Mouse (Mus musculus): ENCODE data around the gene Snx27. TPM values are rescaled to one million over a fixed set of nuclear protein-coding genes. Genes with fewer than 3 reads are reported as not detected.

The Snx27 gene
- total RNA-seq, 2 experiments from 2014 or later: 24.4 to 28.6 TPM

- DNase-seq: no peak
- intact Hi-C loops (cut with DNase I): loop anchor here (5.0 kb wide), 1 partner anchor 125 kb away; no protein-coding TSS in a partner anchor
Measured at GRCm38 (mm10) chr3:94581793-94582455, 592 bp downstream of the Snx27 start.

GRCm38 (mm10) chr3:94581138-94581780 lies 1.3 kb downstream of the Snx27 start:
- intact Hi-C loops (cut with DNase I): loop anchor here (5.0 kb wide), 1 partner anchor 124 kb away; no protein-coding TSS in a partner anchor
- peak in 1 of 2 experiments; percentile 12 for DNase-seq

- intact Hi-C loops (cut with DNase I): no loop called here
- DNase-seq: no peak
Measured at GRCm38 (mm10) chr3:94574506-94574905, 8.0 kb downstream of the Snx27 start.

GRCm38 (mm10) chr3:94567242-94567641 lies 15.3 kb downstream of the Snx27 start:
- no peak for DNase-seq
- intact Hi-C loops (cut with DNase I): no loop called here

DNA sequence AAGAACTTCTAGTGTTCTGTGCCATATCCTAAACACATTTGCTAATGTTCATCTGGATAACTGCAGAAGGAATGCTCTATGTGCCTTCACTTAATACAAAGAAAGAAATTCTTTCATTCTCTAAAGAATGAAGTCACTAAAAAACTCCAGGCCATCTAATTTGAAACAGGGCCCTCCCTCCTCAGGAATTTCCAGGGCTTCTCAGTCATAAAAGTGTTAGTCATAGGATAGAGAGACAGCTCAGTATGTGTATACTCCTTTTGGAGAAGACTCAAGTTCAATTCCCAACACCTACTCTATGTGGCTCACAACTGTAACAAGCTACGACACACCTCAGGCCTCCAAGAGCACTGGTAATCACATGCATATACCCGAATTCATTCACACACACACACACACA lies 17.0 kb downstream of the Snx27 start:
- intact Hi-C loops (cut with DNase I): no loop called here
- DNase-seq: no peak

GRCm38 (mm10) chr3:94565127-94565526 lies 17.4 kb downstream of the Snx27 start:
- DNase-seq: no peak
- intact Hi-C loops (cut with DNase I): no loop called here

DNA sequence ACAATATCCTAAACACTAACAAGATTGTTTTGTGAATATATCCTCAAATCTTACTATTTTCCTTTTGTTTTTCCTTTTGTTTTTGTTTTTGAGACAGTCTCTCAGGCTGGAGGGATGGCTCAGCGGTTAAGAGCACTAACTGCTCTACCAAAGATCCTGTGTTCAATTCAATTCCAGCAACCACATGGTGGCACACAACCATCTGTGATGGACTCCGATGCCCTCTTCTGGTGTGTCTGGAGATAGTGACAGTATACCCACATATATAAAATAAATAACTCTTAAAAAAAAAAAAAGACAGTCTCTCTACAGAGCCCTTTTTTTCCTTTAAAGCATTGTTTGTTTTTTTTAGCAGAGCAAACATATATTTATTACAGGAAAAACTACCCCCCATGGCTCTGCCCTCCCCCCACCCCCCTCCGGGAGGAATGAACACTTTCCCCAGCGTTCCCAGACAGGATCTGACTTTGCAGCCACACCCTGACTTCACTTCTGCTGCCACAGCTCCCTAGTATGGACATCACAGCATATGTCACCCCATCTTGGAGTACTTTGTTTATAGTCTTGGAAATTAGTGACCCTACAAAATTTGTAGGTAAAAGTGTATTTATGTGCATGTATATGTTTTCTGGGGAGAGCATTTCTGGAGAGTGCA lies 18.0 kb downstream of the Snx27 start:
- intact Hi-C loops (cut with DNase I): no loop called here
- DNase-seq: no peak

DNA sequence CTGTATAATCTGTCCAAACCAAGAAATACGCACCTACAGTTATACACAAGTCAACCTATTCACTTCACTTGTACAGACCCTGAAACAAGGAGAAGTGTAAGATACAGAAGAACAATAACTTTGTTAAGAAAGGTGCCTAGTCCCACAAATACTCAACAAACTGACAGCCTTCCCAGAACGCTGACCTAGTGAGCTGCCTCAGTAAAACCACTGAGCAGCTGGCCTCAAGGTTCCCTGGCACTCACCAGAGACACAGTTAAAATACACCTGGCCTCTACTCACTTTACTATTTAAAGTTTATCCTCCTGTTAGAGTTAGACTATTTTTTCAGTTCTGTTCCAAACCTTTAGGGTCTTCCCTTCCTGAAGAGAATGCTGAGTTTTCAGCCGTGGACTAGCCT lies 19.4 kb downstream of the Snx27 start:
- no peak for DNase-seq
- intact Hi-C loops (cut with DNase I): no loop called here

GRCm38 (mm10) chr3:94559931-94560429 lies 22.5 kb downstream of the Snx27 start:
- intact Hi-C loops (cut with DNase I): no loop called here
- no peak for DNase-seq

DNA sequence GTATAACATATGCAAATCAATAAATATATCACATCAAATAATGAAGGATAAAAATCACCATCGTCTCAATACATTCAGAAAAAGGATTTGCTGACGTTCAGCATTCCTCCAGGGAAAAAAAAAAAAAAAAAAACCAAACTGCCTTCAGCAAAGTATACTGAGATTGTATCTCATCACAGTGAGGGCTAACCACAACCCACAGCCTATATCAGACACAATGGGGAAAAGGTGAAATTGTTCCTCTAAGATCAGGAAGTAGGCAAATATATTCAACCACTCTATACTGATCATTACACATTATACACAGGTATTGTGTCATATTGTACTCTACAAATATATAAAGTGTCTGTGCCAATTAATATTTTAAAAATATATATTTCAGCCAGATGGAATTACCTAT lies 33.5 kb downstream of the Snx27 start:
- intact Hi-C loops (cut with DNase I): no loop called here
- DNase-seq: no peak

- no peak for DNase-seq
- intact Hi-C loops (cut with DNase I): no loop called here
Measured at GRCm38 (mm10) chr3:94537187-94537586, 45.3 kb downstream of the Snx27 start.

GRCm38 (mm10) chr3:94533968-94534367 lies 48.5 kb downstream of the Snx27 start:
- peak; percentile 23 to 54 for DNase-seq
- intact Hi-C loops (cut with DNase I): loop anchor here (5.0 kb wide), 1 partner anchor 68 kb away; no protein-coding TSS in a partner anchor

DNA sequence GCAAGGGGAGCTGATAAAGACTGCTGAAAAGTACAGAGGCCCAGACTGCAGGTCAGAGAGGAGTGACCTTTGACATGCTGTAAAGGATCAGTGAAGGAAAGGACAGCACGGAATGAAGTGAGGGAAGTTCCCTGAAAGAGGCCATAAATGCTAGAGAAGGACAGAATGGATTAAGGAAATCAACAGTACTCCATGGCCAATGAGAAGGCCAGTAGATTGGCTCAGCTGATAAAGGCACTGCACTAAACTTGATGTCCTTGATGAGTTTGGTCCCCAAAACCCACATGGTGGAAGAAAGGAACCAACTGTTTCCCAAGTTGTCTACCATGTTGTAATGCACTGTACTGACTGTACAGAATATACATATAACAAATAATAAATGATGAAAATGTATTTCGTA lies 55.8 kb downstream of the Snx27 start:
- no peak for DNase-seq
- intact Hi-C loops (cut with DNase I): no loop called here

DNA sequence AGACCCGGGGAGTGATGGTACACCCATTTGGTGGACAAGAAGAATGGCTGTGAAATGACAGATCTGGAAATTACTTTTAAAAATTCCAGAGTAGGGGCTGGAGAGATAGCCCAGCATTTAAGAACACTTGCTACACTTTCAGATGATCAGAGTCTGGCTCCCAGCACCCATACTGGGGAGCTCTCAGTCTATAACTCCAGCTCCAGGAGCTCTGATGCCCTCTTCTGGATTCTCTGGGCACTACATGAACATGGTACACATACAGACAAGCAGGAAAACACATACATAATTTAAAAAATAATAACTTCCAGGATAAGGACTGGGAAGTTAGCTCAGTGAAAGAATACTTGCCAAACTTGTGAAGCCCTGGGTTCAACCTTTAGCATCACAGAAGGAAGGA lies 75.9 kb downstream of the Snx27 start:
- intact Hi-C loops (cut with DNase I): no loop called here
- DNase-seq: peak in 1 of 2 experiments; percentile 16

DNA sequence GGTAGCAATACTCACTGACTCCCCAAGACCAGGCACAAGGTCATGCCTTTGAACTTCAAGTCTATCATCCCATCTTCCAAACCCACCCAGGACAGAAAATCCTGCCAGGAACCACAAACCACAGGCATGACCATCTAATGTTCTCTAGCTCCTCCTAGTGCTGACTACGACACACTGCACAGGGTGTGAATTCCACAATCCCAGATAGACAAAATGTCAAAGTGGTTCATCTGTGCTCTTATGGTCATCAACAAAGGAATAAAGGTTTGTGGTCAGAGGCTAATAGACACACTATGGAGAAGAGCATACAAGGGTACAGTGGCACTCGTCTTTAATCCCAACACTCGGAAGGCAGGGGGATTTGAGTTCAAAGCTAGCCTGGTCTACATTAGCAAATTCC lies 80.3 kb downstream of the Snx27 start:
- intact Hi-C loops (cut with DNase I): loop anchor here (2.0 to 5.0 kb wide), 2 partner anchors 45 to 135 kb away; no protein-coding TSS in a partner anchor
- peak in 1 of 2 experiments; percentile 42 for DNase-seq

DNA sequence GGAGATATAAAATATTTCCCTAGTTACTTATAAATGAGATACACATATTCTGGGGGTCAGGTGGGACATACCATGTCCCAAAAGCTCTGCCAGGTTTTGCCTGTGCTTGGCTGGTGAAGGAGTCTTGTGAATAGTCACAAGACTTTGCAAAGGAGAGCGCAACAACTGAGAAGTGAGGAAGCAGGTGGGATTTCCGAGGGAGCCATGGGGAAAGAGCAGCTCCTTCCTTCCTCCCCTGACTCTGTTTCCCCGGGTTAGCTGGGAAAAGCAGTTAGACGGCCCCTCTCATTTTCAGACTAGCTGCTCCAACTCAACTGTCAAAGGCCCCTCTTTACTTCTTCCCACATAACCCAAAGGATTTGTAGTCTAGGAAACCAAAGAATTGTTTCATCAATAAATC lies 85.4 kb downstream of the Snx27 start:
- DNase-seq: no peak
- intact Hi-C loops (cut with DNase I): no loop called here

- no peak for DNase-seq
- intact Hi-C loops (cut with DNase I): no loop called here
Measured at GRCm38 (mm10) chr3:94487581-94487980, 94.9 kb downstream of the Snx27 start.

DNA sequence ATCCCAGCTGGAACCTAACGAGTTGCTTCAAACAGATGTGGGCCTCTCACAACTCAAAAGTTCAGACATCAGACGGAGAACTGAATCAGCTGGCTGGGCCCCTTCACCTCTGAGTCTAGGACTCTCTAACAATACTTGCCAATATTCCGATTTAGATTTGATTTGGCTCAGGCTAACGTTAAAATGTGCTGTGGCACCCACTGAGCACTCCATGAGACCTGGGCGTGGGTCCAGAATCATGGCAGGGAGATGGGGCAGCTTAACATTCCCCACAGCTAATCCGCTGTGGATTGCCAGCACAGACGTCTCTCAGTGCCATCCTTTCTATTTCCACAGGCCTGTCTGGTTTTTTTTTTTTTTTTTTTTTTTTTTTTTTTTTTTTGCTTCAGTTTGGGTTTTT lies 96.6 kb downstream of the Snx27 start:
- no peak for DNase-seq

DNA sequence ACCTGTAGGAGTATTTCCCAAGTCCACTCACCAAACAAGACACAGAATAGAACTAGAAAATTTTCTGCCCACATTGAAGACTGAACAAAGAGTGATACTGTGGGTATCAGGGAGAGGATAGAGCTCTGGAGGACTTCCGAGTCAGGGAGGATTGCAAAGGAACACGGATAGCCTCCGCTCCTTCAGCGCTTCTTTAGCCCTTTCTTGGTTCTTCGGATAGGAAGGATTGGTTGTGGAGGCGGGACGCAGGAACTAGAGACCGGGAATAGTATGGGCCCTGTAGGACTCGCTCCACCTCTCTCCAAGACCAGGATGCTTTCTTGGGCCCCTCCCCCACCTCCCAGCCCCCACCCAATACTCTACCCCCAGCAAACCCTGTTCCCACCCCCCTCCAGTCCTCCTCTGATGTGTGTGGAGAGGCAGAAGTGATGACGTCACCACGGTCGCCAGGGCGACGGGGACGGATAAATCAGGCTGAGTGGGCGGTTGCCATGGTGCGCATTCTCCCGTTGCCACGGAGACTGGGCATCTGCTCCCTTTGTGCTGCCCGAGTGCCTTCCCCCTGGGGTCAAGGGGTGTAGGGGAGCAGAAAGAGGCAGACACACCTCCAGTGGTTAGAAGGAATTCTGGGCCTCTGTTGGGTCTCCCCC lies 98.6 kb downstream of the Snx27 start:
- DNase-seq: no peak

More for the DNA sequence above, 96.6 kb downstream of the Snx27 start:
- intact Hi-C loops (cut with DNase I): no loop called here

DNA sequence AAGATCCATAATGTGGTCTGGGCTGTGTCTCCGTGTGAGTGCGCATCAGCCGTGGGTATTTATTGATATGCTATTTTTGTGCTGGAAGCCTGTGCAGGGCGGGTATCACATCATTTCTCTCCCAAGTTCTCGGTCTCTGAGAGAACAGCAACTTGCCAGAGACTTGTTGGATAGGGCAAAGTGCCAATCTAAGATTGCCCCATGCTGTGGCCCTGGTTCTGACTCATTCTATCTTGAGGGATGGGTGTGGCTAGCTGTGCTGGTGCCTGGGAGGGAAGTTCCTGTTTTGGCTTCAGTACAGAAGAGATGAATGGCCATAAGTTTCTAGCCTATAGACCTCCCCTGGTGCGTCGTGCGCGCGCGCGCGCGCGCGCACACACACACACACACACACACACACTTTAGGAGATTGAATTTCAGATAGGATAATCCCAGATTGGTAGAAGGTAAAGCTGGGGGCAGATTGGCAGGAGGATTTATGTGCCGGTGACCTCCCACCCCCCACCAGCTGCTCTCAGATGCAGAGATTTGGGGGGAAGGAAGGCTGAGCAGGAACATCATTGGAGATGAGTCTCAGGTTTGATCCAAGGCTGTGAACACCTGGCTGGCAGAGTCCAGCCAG lies 99.6 kb downstream of the Snx27 start:
- DNase-seq: peak in 1 of 2 experiments; percentile 10
- intact Hi-C loops (cut with DNase I): no loop called here

More for the DNA sequence above, 98.6 kb downstream of the Snx27 start:
- intact Hi-C loops (cut with DNase I): no loop called here

All from heart, postnatal 14 days (tissue).